Mouse (Mus musculus): ENCODE data around the gene Olfr156.

- TF ChIP-seq CTCF (IDR thresholded peaks at IDR 0.05; ENCODE audit: low read depth), result no peak
- TF ChIP-seq EP300 (IDR thresholded peaks at IDR 0.05; ENCODE audit: low read depth), result no peak
These were observed 52.8 kb downstream of the Olfr156 start, which contains the start of gene Olfr159 for GRCm38 (mm10) chr4:43770909-43771308.
